Mouse (Mus musculus) MEL (cell line): Measurements from ENCODE around the gene Lrrc49.

ENCODE experiments used
- BHLHE40 ChIP-seq: IDR thresholded peaks from 2 replicates; pipeline ENCODE4 v1.6.1; 2012; ENCODE audit warnings: low read depth, mild to moderate bottlenecking, inconsistent platforms, low read length, improper control_type of control experiment, borderline replicate concordance
- CHD2 ChIP-seq: IDR thresholded peaks from 2 replicates; pipeline ENCODE4 v1.6.1; 2011; ENCODE audit warnings: low read length, improper control_type of control experiment
- CTCF ChIP-seq, 3 experiments: IDR thresholded peaks in 2 of 3; conservative IDR thresholded peaks in 1 of 3; 2 replicates each; pipeline ENCODE4 v1.5.1; 2011 to 2012; ENCODE audit warnings: low read length in 3 of 3, low read depth in 2 of 3, mild to moderate bottlenecking in 2 of 3, improper control_type of control experiment in 1 of 3, inconsistent platforms in 1 of 3, mixed read lengths in 1 of 3, moderate library complexity in 1 of 3; ENCODE audit not compliant: control insufficient read depth in 1 of 3, insufficient read depth in 1 of 3, poor library complexity in 1 of 3, severe bottlenecking in 1 of 3
- E2F4 ChIP-seq: IDR thresholded peaks from 2 replicates; pipeline ENCODE4 v1.6.1; 2011; ENCODE audit warnings: low read depth, low read length, improper control_type of control experiment, borderline replicate concordance
- EP300 ChIP-seq, 2 experiments: IDR thresholded peaks; 2 replicates each; pipeline ENCODE4 v1.6.1; 2011; ENCODE audit warnings: improper control_type of control experiment in 2 of 2, low read length in 2 of 2, low read depth in 1 of 2, mild to moderate bottlenecking in 1 of 2
- GATA1 ChIP-seq: IDR thresholded peaks from 2 replicates; pipeline ENCODE4 v1.6.1; 2011; ENCODE audit warnings: low read depth, low read length, improper control_type of control experiment
- KAT2A ChIP-seq: conservative IDR thresholded peaks from 2 replicates; pipeline ENCODE4 v1.6.1; 2012; ENCODE audit warnings: low read depth, low read length, improper control_type of control experiment, inconsistent platforms
- MAFK ChIP-seq: IDR thresholded peaks from 2 replicates; pipeline ENCODE4 v1.6.1; 2011; ENCODE audit warnings: low read depth, mild to moderate bottlenecking, low read length, improper control_type of control experiment, borderline replicate concordance
- NRF1 ChIP-seq: IDR thresholded peaks from 2 replicates; pipeline ENCODE4 v1.6.1; 2014; ENCODE audit warnings: low read depth, mild to moderate bottlenecking, inconsistent platforms, low read length, improper control_type of control experiment, moderate library complexity; ENCODE audit not compliant: poor library complexity, insufficient read depth, severe bottlenecking
- POLR2A ChIP-seq, 2 experiments: IDR thresholded peaks; 2 replicates each; pipeline ENCODE4 v1.6.1; 2011 to 2012; ENCODE audit warnings: low read length in 2 of 2, mild to moderate bottlenecking in 2 of 2, control low read depth in 1 of 2, improper control_type of control experiment in 1 of 2, low read depth in 1 of 2, moderate library complexity in 1 of 2; ENCODE audit not compliant: control insufficient read depth in 1 of 2, insufficient read depth in 1 of 2, poor library complexity in 1 of 2
- SIN3A ChIP-seq: IDR thresholded peaks from 2 replicates; pipeline ENCODE4 v1.6.1; 2012; ENCODE audit warnings: low read length, improper control_type of control experiment, inconsistent platforms
- SMC3 ChIP-seq: IDR thresholded peaks from 2 replicates; pipeline ENCODE4 v1.6.1; 2011; ENCODE audit warnings: low read depth, low read length, improper control_type of control experiment
- TBP ChIP-seq: IDR thresholded peaks from 2 replicates; pipeline ENCODE4 v1.8.0; 2011; ENCODE audit warnings: low read depth, low read length, improper control_type of control experiment
- USF1 ChIP-seq: IDR thresholded peaks from 2 replicates; pipeline ENCODE4 v1.6.1; 2014; ENCODE audit warnings: low read depth, mild to moderate bottlenecking, inconsistent platforms, low read length, improper control_type of control experiment, moderate library complexity

DNA sequence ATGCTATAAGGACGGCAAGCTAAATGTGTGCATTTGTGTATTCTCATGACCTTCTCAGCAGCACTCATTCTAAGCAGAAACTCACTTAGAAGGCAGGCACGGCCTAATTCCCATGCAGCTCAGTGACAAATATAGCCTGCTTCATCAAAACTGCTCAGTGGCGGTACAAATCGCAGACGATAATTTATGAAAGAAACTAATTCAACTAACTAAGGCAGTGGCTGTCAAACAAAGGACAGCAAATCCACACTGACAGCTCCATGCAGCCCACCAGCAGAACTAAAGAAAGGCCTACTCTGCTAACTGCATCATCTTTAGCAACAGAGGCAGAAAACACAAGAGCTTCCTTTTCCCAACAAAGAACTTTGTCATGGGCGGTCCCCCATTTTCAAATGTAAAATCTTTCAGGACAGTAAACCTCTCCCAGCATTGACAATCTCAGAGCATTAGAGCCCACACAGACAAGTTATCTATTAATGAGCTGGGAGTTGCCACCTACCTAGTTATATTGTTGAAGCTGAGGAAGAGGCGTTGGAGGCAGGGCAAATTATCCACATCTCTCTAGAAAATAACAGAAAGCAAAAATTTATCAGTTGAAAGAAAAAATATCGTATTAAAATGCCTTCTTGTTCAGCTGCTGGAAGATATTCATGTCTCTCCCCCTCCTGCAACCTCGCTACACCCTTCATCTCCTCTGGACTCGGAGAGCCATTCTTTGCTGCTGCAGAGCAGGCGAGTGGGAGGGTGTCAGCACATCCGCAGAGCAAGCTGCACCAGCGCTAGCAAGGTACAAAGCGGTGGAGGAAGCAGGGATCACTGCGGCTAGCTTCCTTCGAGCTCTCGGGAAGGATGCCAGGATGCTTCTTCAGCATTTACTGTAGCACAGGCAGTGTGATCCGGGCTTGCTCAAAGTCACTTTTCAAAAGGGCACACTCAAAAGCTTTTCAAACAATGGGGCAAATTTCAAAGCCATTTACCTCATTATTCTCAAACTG is 38.7 kb downstream of the Lrrc49 start:
- TF ChIP-seq POLR2A (IDR thresholded peaks at IDR 0.05; ENCODE audit: control insufficient read depth in 1 of 2, insufficient read depth in 1 of 2, low read depth in 1 of 2, low read length in 2 of 2, poor library complexity in 1 of 2) (no peak), CTCF (IDR thresholded peaks at IDR 0.05 in 2 of 3, conservative IDR thresholded peaks at IDR 0.05 in 1 of 3; ENCODE audit: control insufficient read depth in 1 of 3, insufficient read depth in 1 of 3, low read depth in 2 of 3, low read length in 3 of 3, poor library complexity in 1 of 3, severe bottlenecking in 1 of 3) (no peak), SMC3 (no peak), TBP (no peak), NRF1 (no peak), BHLHE40 (no peak), MAFK (no peak), KAT2A (no peak), CHD2 (no peak), E2F4 (no peak), USF1 (no peak), EP300 (IDR thresholded peaks at IDR 0.05; ENCODE audit: low read depth in 1 of 2, low read length in 2 of 2) (no peak), SIN3A (no peak), GATA1 (no peak)
